Mouse (Mus musculus) liver, embryonic 15.5 days (tissue): ENCODE data around the gene Arhgef19. TPM values are rescaled to one million over a fixed set of nuclear protein-coding genes. Genes with fewer than 3 reads are reported as not detected.

ENCODE experiments used
- ATAC-seq: fragments of 200-750 bp; cut with Nextera tagmentation; 2 replicates; pipeline ENCODE4 v1.8.0; 2017; ENCODE audit warnings: moderate number of reproducible peaks, mild to moderate bottlenecking, moderate library complexity; ENCODE audit not compliant: insufficient read depth
- H3K27ac ChIP-seq: fragments of 300-500 bp; sonication (generic); replicated peaks from 2 replicates; pipeline ENCODE4 v1.5.1; 2015; ENCODE audit warnings: mild to moderate bottlenecking, inconsistent platforms
- H3K27me3 ChIP-seq: fragments of 300-500 bp; sonication (generic); 2 replicates; pipeline ENCODE4 v1.6.1; 2015; ENCODE audit warnings: mild to moderate bottlenecking, inconsistent platforms
- H3K36me3 ChIP-seq: fragments of 300-500 bp; sonication (generic); replicated peaks from 2 replicates; pipeline ENCODE4 v1.6.1; 2015; ENCODE audit warnings: moderate library complexity, mild to moderate bottlenecking, inconsistent platforms
- H3K4me1 ChIP-seq: fragments of 300-500 bp; sonication (generic); replicated peaks from 2 replicates; pipeline ENCODE4 v1.6.1; 2015; ENCODE audit warnings: inconsistent platforms
- H3K4me2 ChIP-seq: fragments of 300-500 bp; sonication (generic); 2 replicates; pipeline ENCODE4 v1.6.1; 2015; ENCODE audit warnings: moderate library complexity, mild to moderate bottlenecking, inconsistent platforms
- H3K4me3 ChIP-seq: fragments of 300-500 bp; sonication (generic); replicated peaks from 2 replicates; pipeline ENCODE4 v1.5.1; 2015; ENCODE audit warnings: mild to moderate bottlenecking, inconsistent platforms
- H3K9ac ChIP-seq: fragments of 300-500 bp; sonication (generic); 2 replicates; pipeline ENCODE4 v1.6.1; 2015; ENCODE audit warnings: moderate library complexity, mild to moderate bottlenecking, inconsistent platforms
- H3K9me3 ChIP-seq: fragments of 300-500 bp; sonication (generic); replicated peaks from 2 replicates; pipeline ENCODE4 v1.6.1; 2016; ENCODE audit warnings: inconsistent platforms
- WGBS: fragments of 180-500 bp; shearing (Covaris S2); methylation state at CpG from one replicate; pipeline ENCODE4 v1.1.7; 2015; ENCODE audit warnings: mixed read lengths; ENCODE audit not compliant: insufficient replicate concordance; 5-methylcytosine and 5-hydroxymethylcytosine counted together
- polyA plus RNA-seq: library from polyadenylated mRNA; unstranded; fragments of >200 nt; fragmentation: Nextera tagmentation; extraction: Ambion mirVana; gene quantifications from 2 replicates; pipeline ENCODE4 v1.2.1, GENCODE M21; 2015

Gene Arhgef19
- polyA plus RNA-seq, 1 experiment from 2014 or later = 1.5 TPM

DNA sequence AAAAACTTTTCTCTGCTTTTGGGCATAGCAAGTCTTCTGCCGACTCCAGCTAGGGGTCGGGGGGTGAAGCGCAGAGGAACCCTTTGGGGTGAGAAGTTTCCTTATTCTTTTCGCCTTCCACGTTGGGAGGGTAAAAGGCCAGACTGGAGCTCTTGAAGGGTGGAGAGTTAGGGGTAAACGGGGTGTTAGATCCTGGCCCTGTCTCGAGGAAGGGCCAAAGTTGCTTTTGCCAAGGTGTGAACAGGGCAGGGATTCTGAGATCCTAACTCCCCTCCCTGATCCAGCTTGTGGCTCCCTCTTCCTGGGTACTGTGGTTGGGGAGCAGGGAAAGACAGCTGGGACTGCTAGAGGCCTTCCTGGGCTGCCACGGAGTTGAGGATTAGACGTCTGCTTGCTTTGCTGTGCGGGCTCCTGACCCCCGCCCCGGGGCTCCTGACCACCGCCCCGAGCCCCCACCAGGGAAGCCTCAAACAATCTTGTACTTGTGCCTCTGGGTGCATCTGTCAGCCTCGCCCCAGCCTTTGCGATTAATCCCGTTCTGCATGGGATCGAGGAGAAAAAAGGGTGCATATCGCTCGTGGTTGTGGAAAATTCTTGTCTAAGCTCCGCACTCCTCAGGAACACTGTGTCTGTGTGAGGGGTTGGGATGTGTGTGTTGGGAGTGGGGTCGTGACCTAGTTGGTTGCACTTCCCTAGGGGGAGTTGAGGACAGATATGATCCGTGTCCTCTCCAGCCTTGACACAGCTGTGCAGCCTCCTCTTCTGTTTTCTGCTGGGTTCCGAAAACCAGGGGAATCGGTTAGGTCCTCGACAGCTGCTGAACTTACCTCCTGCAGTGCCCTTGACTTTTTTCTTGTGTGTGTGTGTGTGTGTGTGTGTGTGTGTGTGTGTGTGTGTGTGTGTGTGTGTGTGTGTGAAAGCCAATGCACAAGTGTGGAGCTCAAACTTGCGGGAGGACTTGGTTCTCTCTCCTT lies 63.4 kb downstream of the Arhgef19 start:
- peaks cover 67% of the 10 kb centered on the region for H3K27me3 ChIP-seq
- H3K9me3 ChIP-seq = no peaks in the 10 kb centered on the region
- peaks cover 18% of the 10 kb centered on the region; the same call in 1 of the 2 replicates for H3K4me1 ChIP-seq
- ATAC-seq = no peak
- no peaks in the 10 kb centered on the region for H3K36me3 ChIP-seq
- H3K4me2 ChIP-seq = peak overlapping the region; percentile 64
- WGBS = 16% methylated on average over 27 of the region's 27 CpGs
- H3K4me3 ChIP-seq = peak overlapping the region; percentile 58
- H3K9ac ChIP-seq = peak overlapping the region; percentile 40; the same call in 1 of the 2 replicates
- no peak overlapping the region for H3K27ac ChIP-seq

- Histone ChIP-seq H3K4me1 (peaks cover 18% of the 10 kb centered on the region; the same call in 1 of the 2 replicates), H3K4me2 (no peak overlapping the region), H3K27me3 (peaks cover 60% of the 10 kb centered on the region), H3K27ac (no peak overlapping the region), H3K9ac (no peak overlapping the region), H3K4me3 (no peak overlapping the region), H3K36me3 (no peaks in the 10 kb centered on the region), H3K9me3 (no peaks in the 10 kb centered on the region)
- ATAC-seq = no peak
- 49% methylated on average over 7 of the region's 7 CpGs for WGBS
Observed at GRCm38 (mm10) chr4:141303402-141304222, 64.3 kb downstream of the Arhgef19 start.

- WGBS = 36% methylated on average over 4 of the region's 4 CpGs
- Histone ChIP-seq H3K9ac (no peak overlapping the region), H3K27me3 (peaks cover 54% of the 10 kb centered on the region), H3K9me3 (no peaks in the 10 kb centered on the region), H3K4me3 (no peak overlapping the region), H3K4me2 (no peak overlapping the region), H3K4me1 (peaks cover 23% of the 10 kb centered on the region), H3K27ac (no peak overlapping the region), H3K36me3 (no peaks in the 10 kb centered on the region)
- ATAC-seq = no peak
Observed at GRCm38 (mm10) chr4:141304223-141304611, 64.9 kb downstream of the Arhgef19 start.

DNA sequence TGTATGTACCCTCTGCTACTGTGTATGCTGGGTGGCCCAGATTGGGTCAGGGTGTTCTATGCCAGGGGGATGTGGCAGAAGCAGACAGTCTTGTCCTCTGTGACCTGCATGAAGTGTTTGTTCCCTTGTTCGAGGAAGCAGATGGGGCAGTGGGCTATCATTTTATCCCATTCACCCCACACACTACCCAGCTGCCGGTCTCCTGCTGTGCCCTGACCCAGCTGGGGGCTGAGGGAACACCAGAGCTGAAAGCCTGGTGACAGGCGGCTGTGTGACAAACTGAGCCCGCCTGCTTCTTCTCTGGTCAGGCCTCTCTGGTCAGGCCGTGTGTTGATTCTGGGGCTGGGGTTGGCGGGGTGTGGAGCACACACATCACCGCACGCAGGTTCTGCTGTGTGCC lies 66.8 kb downstream of the Arhgef19 start:
- H3K4me2 ChIP-seq = no peak overlapping the region
- no peak overlapping the region for H3K27ac ChIP-seq
- no peaks in the 10 kb centered on the region for H3K9me3 ChIP-seq
- H3K4me1 ChIP-seq = peaks cover 35% of the 10 kb centered on the region
- WGBS = 58% methylated on average over 8 of the region's 8 CpGs
- peaks cover 36% of the 10 kb centered on the region for H3K27me3 ChIP-seq
- H3K4me3 ChIP-seq = no peak overlapping the region
- ATAC-seq = no peak
- no peaks in the 10 kb centered on the region for H3K36me3 ChIP-seq
- H3K9ac ChIP-seq = no peak overlapping the region

Other genes with a start within 250 kb of the Arhgef19 start
- 17.5 and 21.1 TPM in 2 replicates for gene Mfap2, start 229.1 kb upstream of the Arhgef19 start, polyA plus RNA-seq
- 0.77 and 0.88 TPM in 2 replicates for gene Crocc, start 178.9 kb upstream of the Arhgef19 start, polyA plus RNA-seq
- 97.2 and 98.6 TPM in 2 replicates for gene Necap2, start 161.1 kb upstream of the Arhgef19 start, polyA plus RNA-seq
- gene Spata21, start 151.2 kb upstream of the Arhgef19 start, polyA plus RNA-seq = not detected in 2 replicates
- gene Szrd1, start 99.7 kb upstream of the Arhgef19 start, polyA plus RNA-seq = 18.1 and 20.7 TPM in 2 replicates
- gene Fbxo42, start 91.6 kb upstream of the Arhgef19 start, polyA plus RNA-seq = 17.9 and 18.3 TPM in 2 replicates
- 1.2 and 1.4 TPM in 2 replicates for gene Rsg1, start 25.5 kb upstream of the Arhgef19 start, polyA plus RNA-seq
- 0.75 and 0.79 TPM in 2 replicates for gene Epha2, start 61.7 kb downstream of the Arhgef19 start, polyA plus RNA-seq
- 0.08 TPM in 1 of 2 replicates, not detected in the other for gene Fam131c, start 128.7 kb downstream of the Arhgef19 start, polyA plus RNA-seq
- not detected in 2 replicates for gene Clcnka, start 159.2 kb downstream of the Arhgef19 start, polyA plus RNA-seq
- not detected in 2 replicates for gene Clcnkb, start 176.5 kb downstream of the Arhgef19 start, polyA plus RNA-seq
- 0.24 and 0.47 TPM in 2 replicates for gene Hspb7, start 181.3 kb downstream of the Arhgef19 start, polyA plus RNA-seq
- not detected in 2 replicates for gene Srarp, start 196.6 kb downstream of the Arhgef19 start, polyA plus RNA-seq
- gene Zbtb17, start 205.2 kb downstream of the Arhgef19 start, polyA plus RNA-seq = 8.5 and 8.9 TPM in 2 replicates